Comparison of ENCODE assay signal across 7 mouse cellular contexts in the genomic region with DNA sequence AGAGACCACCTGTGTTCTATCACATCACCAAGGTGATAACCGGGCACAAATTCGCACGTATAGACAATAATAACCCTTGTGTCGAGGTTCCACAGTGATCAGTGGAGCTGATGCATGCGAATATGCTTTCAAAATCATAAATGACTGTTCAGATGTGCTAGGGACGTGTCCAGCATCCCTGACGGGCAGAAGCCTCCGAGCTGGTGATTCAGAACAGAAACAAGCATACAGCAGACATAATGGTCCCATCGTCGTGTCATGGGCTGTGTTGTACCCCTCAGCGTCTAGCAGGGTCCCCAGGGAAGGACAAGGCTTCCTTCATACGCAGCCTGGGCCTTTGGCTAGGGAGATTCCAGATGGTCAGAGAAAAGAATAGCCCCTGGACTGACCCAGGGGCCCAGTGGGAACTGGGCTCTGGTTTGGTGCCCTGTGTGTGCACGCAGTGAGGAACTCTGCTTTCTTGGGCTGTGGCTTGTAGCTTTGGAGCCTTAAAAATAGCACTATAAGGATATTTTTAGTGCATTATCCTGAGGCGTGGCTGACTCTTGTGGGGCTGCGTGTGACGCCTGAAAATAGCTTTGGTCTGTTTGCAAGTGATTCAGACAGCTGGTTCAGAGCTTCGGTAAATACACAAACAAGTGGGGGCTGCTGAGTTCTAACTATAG.
A peak's percentile ranks its signal among the peaks of the same experiment; 100 is the strongest.
DNase-seq lines count a peak whose midpoint lies in the region; ATAC-seq and TF ChIP-seq lines count a peak whose summit lies in the region.

No protein-coding gene starts in this region.

- DNase-seq in lung, postnatal 10 days = peak; percentile 14
- DNase-seq in lung, postnatal 36 days = no peak
- DNase-seq in gastrocnemius, adult 2 months = peak; percentile 66
- peak; percentile 88 for DNase-seq in heart, postnatal 0 days (ENCODE audit: low spot score)
- DNase-seq in thymus, postnatal 14 days = no peak
- no peak for DNase-seq in thymus, postnatal 36 days

- peaks cover 48% of the 10 kb centered on the region for H3K4me1 ChIP-seq in heart, postnatal 0 days (ENCODE audit: control insufficient read depth, insufficient read depth)
- peaks cover 15% of the 10 kb centered on the region for H3K4me1 ChIP-seq in olfactory bulb, adult 2 months (ENCODE audit: control insufficient read depth, insufficient read depth, low read length)

- H3K27me3 ChIP-seq in heart, postnatal 0 days (ENCODE audit: control insufficient read depth, insufficient read depth, low read length) = no peaks in the 10 kb centered on the region

- H3K9ac ChIP-seq in heart, postnatal 0 days (replicated peaks; ENCODE audit: low read depth, low read length) = peak overlapping the region; percentile 47

- peak overlapping the region; percentile 34 for H3K4me2 ChIP-seq in heart, postnatal 0 days (ENCODE audit: low read depth, low read length)

- no peaks in the 10 kb centered on the region for H3K9me3 ChIP-seq in heart, postnatal 0 days (replicated peaks; ENCODE audit: control insufficient read depth, low read length)

- peak; percentile 82 for TF ChIP-seq EP300 in heart, postnatal 0 days (IDR thresholded peaks at IDR 0.05; ENCODE audit: low read depth)

- no peaks in the 10 kb centered on the region for H3K36me3 ChIP-seq in heart, postnatal 0 days (replicated peaks; ENCODE audit: control insufficient read depth, insufficient read depth, low read length)

- TF ChIP-seq POLR2A in olfactory bulb, adult 2 months (IDR thresholded peaks at IDR 0.05; ENCODE audit: insufficient read depth, low read depth, low read length) = no peak

- intact Hi-C loops in gastrocnemius, adult 2 months (cut with DNase I) = loop anchor here (5.0 kb wide), 2 partner anchors 44 to 134 kb away; no protein-coding TSS in a partner anchor

- peak; percentile 89 for ATAC-seq in heart, postnatal 0 days (ENCODE audit: insufficient read depth, low read depth)

- no peak for TF ChIP-seq CTCF in gastrocnemius, adult 2 months (IDR thresholded peaks at IDR 0.05)
- TF ChIP-seq CTCF in heart, postnatal 0 days (IDR thresholded peaks at IDR 0.05; ENCODE audit: low read depth) = no peak
- TF ChIP-seq CTCF in olfactory bulb, adult 2 months (IDR thresholded peaks at IDR 0.05; ENCODE audit: insufficient read depth, low read depth, low read length) = no peak

- H3K27ac ChIP-seq in gastrocnemius, adult 2 months = peak overlapping the region; percentile 93
- H3K27ac ChIP-seq in heart, postnatal 0 days (ENCODE audit: low read depth) = peak overlapping the region; percentile 96
- H3K27ac ChIP-seq in olfactory bulb, adult 2 months (ENCODE audit: insufficient read depth, low read depth, low read length) = peak overlapping the region; percentile 76

- H3K4me3 ChIP-seq in gastrocnemius, adult 2 months = peak overlapping the region; percentile 49
- H3K4me3 ChIP-seq in heart, postnatal 0 days (ENCODE audit: low read depth, low read length) = 0 out of 2 replicates have a peak overlapping the region, but pooled peaks have one; percentile 3
- H3K4me3 ChIP-seq in olfactory bulb, adult 2 months (ENCODE audit: insufficient read depth, low read depth, low read length) = no peak overlapping the region

- 14% methylated on average over 17 of the region's 17 CpGs for WGBS in heart, postnatal 0 days
- WGBS in olfactory bulb, adult 2 months = 35% methylated on average over 17 of the region's 17 CpGs

Comparison
In these comparisons a context has a peak if more than half of its experiments do, and no peak if none do; other contexts are left out.
1. DNase-seq: peak in lung, postnatal 10 days (single experiment), gastrocnemius, adult 2 months (single experiment) and heart, postnatal 0 days (single experiment); none in lung, postnatal 36 days (single experiment), thymus, postnatal 14 days (single experiment) and thymus, postnatal 36 days (0 of 2).
2. Peak in every context shown above with its lines, with median percentiles within 50 percentile points of each other: H3K27ac ChIP-seq.